ENCODE assay signal across 11 mouse cellular contexts in genomic region chr5:147304276-147305155, GRCm38 (mm10). TPM values are rescaled to one million over a fixed set of nuclear protein-coding genes. Genes with fewer than 3 reads are reported as not detected.
DNase-seq lines count a peak whose midpoint lies in the region; ATAC-seq and TF ChIP-seq lines count a peak whose summit lies in the region.
"Had no signal": no experiment of that assay in that cellular context is flagged by ENCODE, and none has a peak within 500 bp of the region (broad histone marks: within the 10 kb centered on the region; RNA-seq: fewer than 3 reads in every experiment).

No protein-coding gene starts in this region.

- no peak overlapping the region for H3K9ac ChIP-seq in hindbrain, embryonic 11.5 days (ENCODE audit: low read depth, low read length)
- H3K9ac ChIP-seq in hindbrain, embryonic 13.5 days: no peak overlapping the region
- peak overlapping the region; percentile 92 for H3K9ac ChIP-seq in intestine, embryonic 16.5 days (ENCODE audit: low read depth, low read length)
- no peak overlapping the region for H3K9ac ChIP-seq in neural tube, embryonic 11.5 days (ENCODE audit: low read length)
- H3K9ac ChIP-seq: embryonic facial prominence, embryonic 15.5 days; liver, embryonic 15.5 days had no signal

- peaks cover 10% of the 10 kb centered on the region; the same call in 1 of the 2 replicates for H3K4me1 ChIP-seq in hindbrain, embryonic 11.5 days (replicated peaks; ENCODE audit: control insufficient read depth, insufficient read depth, low read length)
- peaks cover 19% of the 10 kb centered on the region for H3K4me1 ChIP-seq in hindbrain, embryonic 13.5 days (replicated peaks)
- peaks cover 3% of the 10 kb centered on the region; the same call in 1 of the 2 replicates for H3K4me1 ChIP-seq in intestine, embryonic 16.5 days (ENCODE audit: control insufficient read depth, insufficient read depth, low read length)
- H3K4me1 ChIP-seq in neural tube, embryonic 11.5 days (ENCODE audit: control insufficient read depth, insufficient read depth, low read length): peaks cover 7% of the 10 kb centered on the region

- H3K4me2 ChIP-seq in hindbrain, embryonic 11.5 days (replicated peaks; ENCODE audit: low read depth, low read length): no peak overlapping the region
- H3K4me2 ChIP-seq in hindbrain, embryonic 13.5 days: no peak overlapping the region
- peak overlapping the region; percentile 69; the same call in 1 of the 2 replicates for H3K4me2 ChIP-seq in intestine, embryonic 16.5 days (ENCODE audit: low read depth, low read length)
- H3K4me2 ChIP-seq in neural tube, embryonic 11.5 days (ENCODE audit: low read depth): peak overlapping the region; percentile 10
- H3K4me2 ChIP-seq: embryonic facial prominence, embryonic 15.5 days; liver, embryonic 15.5 days had no signal

- no peak overlapping the region for H3K27ac ChIP-seq in hindbrain, embryonic 11.5 days (ENCODE audit: low read depth, low read length)
- no peak overlapping the region for H3K27ac ChIP-seq in hindbrain, embryonic 13.5 days
- peak overlapping the region; percentile 96 for H3K27ac ChIP-seq in intestine, embryonic 16.5 days (ENCODE audit: low read length)
- H3K27ac ChIP-seq in neural tube, embryonic 11.5 days (ENCODE audit: low read depth, low read length): no peak overlapping the region
- H3K27ac ChIP-seq: embryonic facial prominence, embryonic 15.5 days; liver, embryonic 15.5 days had no signal

- no peaks in the 10 kb centered on the region for H3K9me3 ChIP-seq in hindbrain, embryonic 11.5 days (ENCODE audit: control insufficient read depth, low read length)
- no peaks in the 10 kb centered on the region for H3K9me3 ChIP-seq in hindbrain, embryonic 13.5 days
- no peaks in the 10 kb centered on the region for H3K9me3 ChIP-seq in intestine, embryonic 16.5 days (ENCODE audit: control insufficient read depth, low read length)
- H3K9me3 ChIP-seq in neural tube, embryonic 11.5 days (ENCODE audit: control insufficient read depth, low read length): no peaks in the 10 kb centered on the region
- H3K9me3 ChIP-seq: embryonic facial prominence, embryonic 15.5 days; liver, embryonic 15.5 days had no signal

- no peaks in the 10 kb centered on the region for H3K36me3 ChIP-seq in hindbrain, embryonic 11.5 days (ENCODE audit: control insufficient read depth, insufficient read depth, low read length)
- H3K36me3 ChIP-seq in hindbrain, embryonic 13.5 days: no peaks in the 10 kb centered on the region
- H3K36me3 ChIP-seq in intestine, embryonic 16.5 days (ENCODE audit: control insufficient read depth, insufficient read depth, low read length): no peaks in the 10 kb centered on the region
- H3K36me3 ChIP-seq in neural tube, embryonic 11.5 days (ENCODE audit: control insufficient read depth, insufficient read depth, low read length): no peaks in the 10 kb centered on the region
- H3K36me3 ChIP-seq: embryonic facial prominence, embryonic 15.5 days; liver, embryonic 15.5 days had no signal

- TF ChIP-seq CTCF in brain, embryonic 14.5 days (IDR thresholded peaks at IDR 0.05; ENCODE audit: borderline replicate concordance, extremely low read depth, insufficient read depth, insufficient read length): no peak

- peak overlapping the region; percentile 8; the same call in 1 of the 2 replicates for H3K4me3 ChIP-seq in hindbrain, embryonic 11.5 days (ENCODE audit: low read depth, low read length)
- H3K4me3 ChIP-seq in hindbrain, embryonic 13.5 days: no peak overlapping the region
- peak overlapping the region; percentile 68 for H3K4me3 ChIP-seq in intestine, embryonic 16.5 days (ENCODE audit: low read length)
- no peak overlapping the region for H3K4me3 ChIP-seq in neural tube, embryonic 11.5 days (ENCODE audit: low read depth, low read length)
- H3K4me3 ChIP-seq: embryonic facial prominence, embryonic 15.5 days; liver, embryonic 15.5 days had no signal

- WGBS in hindbrain, embryonic 11.5 days: 1% methylated on average over 54 of the region's 54 CpGs
- under 1% methylated on average over 54 of the region's 54 CpGs for WGBS in hindbrain, embryonic 13.5 days
- WGBS in intestine, embryonic 16.5 days: under 1% methylated on average over 54 of the region's 54 CpGs
- under 1% methylated on average over 53 of the region's 54 CpGs for WGBS in neural tube, embryonic 11.5 days

- TF ChIP-seq POLR2A in brain, embryonic 14.5 days (IDR thresholded peaks at IDR 0.05; ENCODE audit: borderline replicate concordance, extremely low read depth, insufficient read depth, insufficient read length, poor library complexity, severe bottlenecking): no peak

- peaks cover 100% of the 10 kb centered on the region for H3K27me3 ChIP-seq in hindbrain, embryonic 11.5 days (ENCODE audit: control insufficient read depth, insufficient read depth, low read length)
- peaks cover 100% of the 10 kb centered on the region for H3K27me3 ChIP-seq in hindbrain, embryonic 13.5 days
- H3K27me3 ChIP-seq in intestine, embryonic 16.5 days (replicated peaks; ENCODE audit: control insufficient read depth, insufficient read depth, low read length): peaks cover 57% of the 10 kb centered on the region
- peaks cover 100% of the 10 kb centered on the region for H3K27me3 ChIP-seq in neural tube, embryonic 11.5 days (ENCODE audit: control insufficient read depth, insufficient read depth, low read length)

- no peak for ATAC-seq in hindbrain, embryonic 11.5 days (ENCODE audit: low FRiP score)
- ATAC-seq in hindbrain, embryonic 13.5 days (ENCODE audit: low FRiP score): no peak
- ATAC-seq in intestine, embryonic 16.5 days: no peak
- ATAC-seq in neural tube, embryonic 11.5 days (ENCODE audit: insufficient read depth, low FRiP score, low TSS enrichment): no peak

- DNase-seq in hindbrain, embryonic 11.5 days (ENCODE audit: low spot score): peak; percentile 64
- peak; percentile 32 for DNase-seq in brain, embryonic 14.5 days (ENCODE audit: low read depth)
- DNase-seq in neural tube, embryonic 11.5 days (ENCODE audit: low spot score): no peak
- DNase-seq in right cerebral cortex, postnatal 25 days: no peak
- DNase-seq in ovary, postnatal 36 days (ENCODE audit: low spot score): no peak
- DNase-seq: kidney, adult 8-10 months had no signal

RNA-seq across cellular contexts. Expression of gene Cdx2, which starts 2.6 kb away (rescaled TPM):
- polyA plus RNA-seq in hindbrain, embryonic 11.5 days (2014; fragmentation: Nextera tagmentation; extraction: Ambion mirVana): not detected in 2 replicates
- polyA plus RNA-seq in hindbrain, embryonic 13.5 days (2015; fragmentation: Nextera tagmentation; extraction: Ambion mirVana): 0.08 TPM in 1 of 2 replicates, not detected in the other
- not detected in 2 replicates for polyA plus RNA-seq in brain, embryonic 14.5 days (2012; rRNA removed)
- polyA plus RNA-seq in intestine, embryonic 16.5 days (2015; fragmentation: Nextera tagmentation; extraction: Ambion mirVana): 42.1 and 46.2 TPM in 2 replicates
- not detected in 2 replicates for polyA plus RNA-seq in neural tube, embryonic 11.5 days (2014; fragmentation: Nextera tagmentation; extraction: Ambion mirVana)
- polyA plus RNA-seq: embryonic facial prominence, embryonic 15.5 days; liver, embryonic 15.5 days had no signal

RNA-seq across cellular contexts. Expression of gene Urad, which starts 17.7 kb away (rescaled TPM):
- not detected in 2 replicates for polyA plus RNA-seq in hindbrain, embryonic 11.5 days (2014; fragmentation: Nextera tagmentation; extraction: Ambion mirVana)
- not detected in 2 replicates for polyA plus RNA-seq in hindbrain, embryonic 13.5 days (2015; fragmentation: Nextera tagmentation; extraction: Ambion mirVana)
- not detected in 2 replicates for polyA plus RNA-seq in brain, embryonic 14.5 days (2012; rRNA removed)
- polyA plus RNA-seq in intestine, embryonic 16.5 days (2015; fragmentation: Nextera tagmentation; extraction: Ambion mirVana): 2.6 TPM in 2 replicates
- polyA plus RNA-seq in neural tube, embryonic 11.5 days (2014; fragmentation: Nextera tagmentation; extraction: Ambion mirVana): not detected in 2 replicates
- polyA plus RNA-seq: embryonic facial prominence, embryonic 15.5 days; frontal cortex, adult 2 months had no signal

RNA-seq across cellular contexts. Expression of gene Pdx1, which starts 34.8 kb away (rescaled TPM):
- polyA plus RNA-seq in hindbrain, embryonic 11.5 days (2014; fragmentation: Nextera tagmentation; extraction: Ambion mirVana): not detected in 2 replicates
- polyA plus RNA-seq in hindbrain, embryonic 13.5 days (2015; fragmentation: Nextera tagmentation; extraction: Ambion mirVana): not detected in 2 replicates
- polyA plus RNA-seq in brain, embryonic 14.5 days (2012; rRNA removed): not detected in 2 replicates
- 3.8 and 5.3 TPM in 2 replicates for polyA plus RNA-seq in intestine, embryonic 16.5 days (2015; fragmentation: Nextera tagmentation; extraction: Ambion mirVana)
- polyA plus RNA-seq in neural tube, embryonic 11.5 days (2014; fragmentation: Nextera tagmentation; extraction: Ambion mirVana): not detected in 2 replicates
- polyA plus RNA-seq: embryonic facial prominence, embryonic 15.5 days; frontal cortex, adult 2 months; liver, embryonic 15.5 days had no signal

Comparison
In these comparisons a context has a peak if more than half of its experiments do, and no peak if none do; other contexts are left out.
1. H3K4me3 ChIP-seq: peak in hindbrain, embryonic 11.5 days (single experiment) and intestine, embryonic 16.5 days (single experiment); none in hindbrain, embryonic 13.5 days (single experiment) and neural tube, embryonic 11.5 days (single experiment).
2. DNase-seq: peak in hindbrain, embryonic 11.5 days (single experiment) and brain, embryonic 14.5 days (single experiment); none in neural tube, embryonic 11.5 days (single experiment), right cerebral cortex, postnatal 25 days (single experiment) and ovary, postnatal 36 days (single experiment).
3. H3K4me2 ChIP-seq: peak in intestine, embryonic 16.5 days (single experiment) and neural tube, embryonic 11.5 days (single experiment); none in hindbrain, embryonic 11.5 days (single experiment) and hindbrain, embryonic 13.5 days (single experiment).
4. RNA of gene Cdx2, which starts 2.6 kb away (polyA plus RNA-seq): 42.1 to 46.2 TPM in intestine, embryonic 16.5 days; not detected in hindbrain, embryonic 11.5 days, 0.08 TPM in hindbrain, embryonic 13.5 days, not detected in brain, embryonic 14.5 days and not detected in neural tube, embryonic 11.5 days; every median in the first group is over 10 times any median in the second.